Mouse (Mus musculus) erythroblast, embryonic 14.5 days (primary cell): ENCODE measurements around the gene Lins1.

Experiments
- GATA1 ChIP-seq: IDR thresholded peaks from 2 replicates; pipeline ENCODE4 v1.6.1; 2012; ENCODE audit warnings: low read length, inconsistent platforms, mixed read lengths
- TAL1 ChIP-seq: IDR thresholded peaks from 3 replicates; pipeline ENCODE4 v1.6.1; 2012; ENCODE audit warnings: low read length, inconsistent platforms, mixed read lengths

DNA sequence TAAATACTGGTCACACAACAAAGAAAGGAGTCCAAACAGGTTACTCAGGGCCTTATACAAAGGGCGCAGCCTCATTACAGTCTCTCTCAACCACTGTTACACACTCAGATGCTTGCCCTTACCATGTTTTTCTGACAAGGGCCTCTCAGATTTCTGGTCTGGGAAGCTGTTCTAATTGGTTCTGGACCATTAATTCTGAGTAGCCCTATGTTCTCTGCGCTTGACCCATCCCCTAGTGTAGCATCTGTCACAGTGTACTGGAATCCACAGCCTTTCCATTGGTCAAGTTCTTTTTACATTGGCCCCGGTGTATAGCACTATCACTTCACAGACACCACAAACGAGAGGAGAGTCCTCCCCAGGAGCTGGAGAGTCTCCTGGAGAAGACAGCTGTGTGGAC lies 34.8 kb downstream of the Lins1 start:
- TF ChIP-seq GATA1, result no peak
- TF ChIP-seq TAL1, result no peak
